Mouse (Mus musculus) kidney, postnatal 10 days (tissue): Measurements from ENCODE around the gene Grk1.
A peak's percentile ranks its signal among the peaks of the same experiment; 100 is the strongest.

Experiments used
- DNase-seq: peaks from one replicate; pipeline ENCODE4 v3.0.0; 2021; ENCODE audit warnings: mixed read lengths

Grk1 gene

DNA sequence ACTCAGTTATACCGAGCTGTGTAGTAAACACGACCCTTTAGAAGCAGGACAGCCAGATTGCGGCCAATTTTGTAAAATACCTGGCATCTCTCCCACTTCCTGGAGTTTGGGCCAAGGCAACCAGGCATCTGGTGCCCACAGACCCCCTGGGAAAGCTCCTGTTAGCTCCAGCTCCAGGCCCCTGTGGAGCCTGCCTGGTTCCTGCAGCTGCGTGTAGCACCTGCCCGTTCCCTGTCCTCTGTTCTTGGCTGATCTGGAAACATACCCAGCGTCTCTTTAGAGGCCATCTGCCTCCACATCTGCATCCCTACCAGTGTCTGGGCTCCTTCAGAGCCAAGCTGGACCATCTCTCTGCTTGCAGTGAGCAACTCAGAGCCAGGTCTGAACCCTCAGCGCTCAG lies 25.5 kb downstream of the Grk1 start:
- no peak for DNase-seq

DNA sequence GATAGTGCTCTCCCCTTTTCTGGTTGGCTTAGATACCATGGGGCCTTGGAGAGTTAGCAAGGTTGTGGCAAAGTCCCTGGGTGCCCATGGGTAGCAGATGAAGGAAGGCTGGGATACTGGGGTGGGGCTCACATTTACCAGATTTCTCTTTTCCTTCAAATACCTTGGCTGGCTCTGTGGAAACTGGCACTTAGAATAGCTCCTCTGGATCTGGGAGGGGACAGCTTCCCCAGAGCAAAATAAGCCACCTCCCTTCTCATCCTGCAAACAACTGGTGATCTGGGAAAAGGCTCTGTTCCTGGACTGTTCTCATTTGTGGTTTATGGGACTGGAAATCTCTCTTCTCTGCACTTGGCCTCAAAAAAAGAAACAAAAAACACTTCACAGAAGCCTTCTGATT lies 26.0 kb downstream of the Grk1 start:
- no peak for DNase-seq

DNA sequence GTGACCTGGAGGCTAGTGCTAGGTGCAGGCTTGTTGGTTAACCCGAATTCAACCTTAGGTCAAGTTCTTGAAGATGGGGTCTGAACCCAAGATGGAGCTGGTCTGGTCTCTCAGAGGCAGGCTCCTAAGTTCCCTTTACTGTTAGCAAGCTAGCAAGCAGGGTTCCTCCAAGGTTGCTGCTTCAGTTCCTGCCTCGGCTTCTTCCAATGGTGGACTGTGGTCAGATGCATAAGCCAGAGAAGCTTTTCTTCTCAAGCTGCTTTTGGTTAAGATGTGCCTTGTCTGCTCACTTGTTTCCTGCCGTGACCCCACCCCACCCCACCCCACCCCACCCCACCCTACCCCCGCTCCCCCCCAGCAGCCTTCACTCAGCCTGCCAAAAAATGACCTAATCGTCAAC lies 28.2 kb downstream of the Grk1 start:
- DNase-seq: no peak

DNA sequence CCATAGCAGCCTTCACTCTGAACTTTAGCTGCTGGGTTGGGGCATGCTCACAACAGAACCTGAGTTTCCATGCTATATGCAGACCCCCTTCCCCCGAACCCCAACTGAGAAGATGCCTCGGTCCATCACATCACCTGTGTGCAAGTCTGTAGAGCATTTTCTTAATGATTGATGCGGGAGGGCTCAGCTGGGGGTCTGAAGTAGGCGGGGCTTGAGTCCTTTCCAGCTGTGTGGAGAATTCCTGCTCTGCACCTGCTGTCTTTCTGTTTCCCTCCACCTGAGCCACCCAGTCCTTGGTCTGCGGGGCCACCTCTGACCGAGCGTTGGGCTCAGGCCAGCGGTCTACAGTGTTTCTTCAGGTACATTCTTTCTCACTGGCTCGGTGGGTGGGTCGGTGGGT lies 30.0 kb downstream of the Grk1 start, which contains the start of gene Tmem255b:
Tmem255b (plus strand) TSS at position 301 of the 400 bp plus-strand sequence.
- no peak for DNase-seq

DNA sequence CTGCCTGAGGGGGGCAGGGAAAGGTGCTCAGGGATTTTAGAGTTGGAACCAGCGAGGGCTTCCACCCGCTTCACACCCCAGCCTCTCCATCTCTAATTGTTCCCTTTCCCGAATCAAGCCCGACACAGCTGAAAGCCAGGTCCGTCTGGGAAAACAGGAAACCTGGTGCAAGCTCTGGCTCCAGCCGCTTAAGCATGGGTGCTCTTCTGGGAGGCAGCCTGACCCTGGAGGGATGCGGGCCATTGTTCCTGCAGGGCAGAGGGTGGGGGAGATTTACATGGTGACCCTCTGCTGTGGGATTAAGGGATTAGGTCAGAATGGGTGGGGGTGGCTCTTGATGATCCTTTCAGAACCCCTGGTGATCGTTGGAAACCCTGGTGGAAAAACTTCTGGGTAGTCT lies 31.2 kb downstream of the Grk1 start:
- DNase-seq: peak; percentile 16

DNA sequence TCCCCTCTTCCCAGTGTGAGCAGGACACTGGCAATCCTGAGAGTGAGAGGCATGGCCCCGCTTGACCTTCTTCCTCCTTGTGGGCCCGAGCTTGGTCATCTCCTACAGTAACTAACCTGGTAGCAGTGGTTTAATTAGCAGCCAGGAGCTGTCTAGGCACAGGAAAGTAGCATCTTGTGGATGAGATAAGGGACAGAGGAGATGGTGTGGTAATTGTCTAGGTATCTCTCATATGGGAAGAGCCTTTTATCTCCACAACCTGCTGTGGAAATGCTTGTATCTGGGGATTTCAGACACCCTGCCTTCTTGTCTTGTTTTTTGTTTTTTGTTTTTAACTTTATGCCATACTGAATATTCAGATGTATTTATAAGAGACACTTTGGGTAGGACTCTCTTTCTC lies 32.6 kb downstream of the Grk1 start:
- no peak for DNase-seq

DNA sequence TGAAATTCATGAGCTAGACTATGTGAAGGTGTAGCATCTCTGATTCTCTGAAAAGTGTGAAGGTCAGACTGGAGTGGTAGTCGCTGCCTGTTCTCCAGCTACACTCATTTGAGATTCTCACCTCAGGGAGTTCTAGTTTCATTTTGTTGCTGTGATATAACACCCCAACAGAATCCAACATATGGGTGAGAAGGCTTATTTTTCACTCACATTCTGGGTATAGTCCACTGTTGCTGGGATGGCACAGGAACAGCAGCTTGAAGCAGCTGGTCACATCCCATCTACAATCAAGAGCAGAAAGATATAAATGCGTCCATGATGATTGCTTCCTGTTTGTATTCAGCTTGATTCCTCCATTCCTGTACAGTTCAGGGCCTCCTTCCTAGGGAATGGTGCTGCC lies 37.3 kb downstream of the Grk1 start:
- no peak for DNase-seq

DNA sequence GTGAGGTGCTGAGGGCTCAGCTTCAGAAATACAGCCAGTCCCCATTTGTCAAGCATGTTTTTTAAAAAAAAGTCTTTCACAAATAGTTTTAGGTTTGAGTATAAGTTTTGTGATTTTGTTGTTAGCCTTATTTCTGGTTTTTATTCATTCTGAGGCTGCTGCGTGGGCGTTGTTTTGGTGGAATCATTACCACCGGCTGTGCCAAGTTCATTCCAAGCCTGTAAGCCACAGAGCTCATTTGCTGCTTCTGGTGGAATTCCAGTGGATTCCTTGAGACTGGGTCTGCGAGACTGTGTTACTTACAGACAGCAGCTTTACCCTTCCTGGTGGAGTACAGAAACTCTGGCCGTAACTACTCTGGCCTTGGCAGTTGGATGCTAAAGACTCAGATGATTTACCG lies 41.6 kb downstream of the Grk1 start:
- DNase-seq: no peak

DNA sequence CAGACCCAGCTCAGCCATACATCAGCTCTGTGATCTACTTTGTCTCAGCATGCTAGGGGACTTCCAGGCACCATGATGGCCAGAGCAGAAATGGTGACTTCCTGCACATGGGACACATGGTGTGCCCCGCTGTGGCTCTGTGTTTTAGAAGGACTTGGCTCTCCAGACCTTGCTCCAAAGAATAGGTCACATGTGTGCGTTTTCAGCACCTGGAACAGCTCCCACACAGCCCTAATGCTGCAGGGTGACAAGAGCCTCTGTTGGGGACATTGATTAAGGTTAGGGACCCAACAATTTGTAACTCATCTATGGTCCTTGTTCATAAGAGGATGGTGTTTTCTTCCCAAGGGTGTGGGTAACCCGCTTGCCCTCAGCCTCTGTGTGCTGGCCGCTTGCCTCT lies 43.3 kb downstream of the Grk1 start:
- peak; percentile 74 for DNase-seq

DNA sequence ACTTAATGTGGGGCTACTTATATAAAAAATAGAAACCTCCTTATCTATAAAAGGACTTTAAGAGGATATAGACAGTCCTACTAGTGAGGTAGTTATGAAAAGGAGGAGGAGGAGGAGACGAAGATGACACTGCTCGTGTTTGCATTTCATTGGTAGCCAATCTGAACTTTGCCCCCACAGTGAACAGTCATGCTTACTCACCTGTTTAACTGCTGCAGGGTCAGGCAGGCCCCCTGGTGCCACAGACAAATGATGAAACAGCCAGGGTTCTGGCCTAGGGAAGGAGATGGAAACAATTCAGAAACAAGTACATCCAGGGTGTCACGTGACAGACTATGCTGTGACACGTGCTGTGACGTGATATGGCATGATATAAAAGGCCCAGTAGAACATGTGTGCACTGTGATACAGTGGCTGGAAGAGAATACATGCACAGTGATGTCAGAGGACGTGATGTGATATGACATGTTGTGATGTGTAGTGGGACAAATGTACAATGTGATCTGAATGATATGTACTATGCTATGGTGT lies 46.9 kb downstream of the Grk1 start:
- DNase-seq: no peak

DNA sequence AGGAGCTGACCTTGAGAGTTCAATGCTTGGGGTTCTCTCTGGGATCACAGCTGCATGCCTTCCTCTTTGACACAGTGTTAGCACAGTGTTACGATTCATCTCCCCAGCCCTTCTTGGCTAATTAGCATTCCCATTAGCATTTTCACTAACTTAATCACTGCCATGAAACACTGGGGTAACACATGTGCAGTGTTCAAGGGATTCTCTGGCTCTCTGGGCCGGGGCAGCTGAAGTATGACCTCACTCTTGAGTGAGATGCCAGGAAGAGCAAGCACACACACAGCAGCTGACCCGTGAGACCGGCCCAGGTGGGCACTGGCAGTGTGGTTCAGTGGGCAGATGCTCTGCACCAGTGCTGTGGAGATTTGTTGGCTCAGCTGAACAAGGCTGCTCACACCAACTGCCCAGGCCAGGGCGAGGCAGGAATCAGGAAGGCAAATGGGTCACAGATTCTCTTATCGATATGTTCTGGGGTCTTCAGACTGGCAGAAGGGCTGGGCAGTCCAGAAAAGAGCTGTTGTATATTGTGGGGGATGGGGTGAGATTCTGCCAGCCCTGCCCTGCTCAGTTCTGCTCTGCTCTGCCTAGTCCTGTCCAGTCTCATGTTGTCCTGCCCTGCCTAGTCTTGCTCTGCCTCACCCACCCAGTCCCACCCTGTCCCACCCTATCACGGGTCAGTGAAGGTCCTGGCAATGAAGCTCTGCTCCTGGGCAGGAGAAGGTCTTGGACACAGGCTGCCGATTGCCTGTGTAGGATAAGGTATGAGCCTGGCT lies 49.6 kb downstream of the Grk1 start:
- DNase-seq: no peak

DNA sequence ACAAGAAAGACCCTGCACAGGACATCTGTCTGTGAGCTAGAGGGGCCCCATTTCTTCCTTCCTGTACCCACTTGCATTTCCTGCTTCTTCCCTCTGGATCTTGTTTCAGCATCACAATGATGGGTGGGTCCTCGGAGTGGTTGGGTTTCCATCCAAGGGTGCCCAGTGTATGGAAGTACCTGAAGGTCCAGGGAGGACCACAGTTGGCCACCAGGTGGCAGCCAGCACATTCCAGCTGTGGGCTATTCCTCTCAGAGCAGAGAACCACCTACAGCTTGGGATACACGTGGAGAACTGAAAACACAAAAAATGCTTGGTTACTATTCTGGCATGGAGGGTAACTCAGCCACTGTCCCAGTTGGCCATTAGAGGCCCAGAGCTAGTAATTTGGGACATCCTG lies 50.4 kb downstream of the Grk1 start:
- DNase-seq: peak; percentile 83

DNA sequence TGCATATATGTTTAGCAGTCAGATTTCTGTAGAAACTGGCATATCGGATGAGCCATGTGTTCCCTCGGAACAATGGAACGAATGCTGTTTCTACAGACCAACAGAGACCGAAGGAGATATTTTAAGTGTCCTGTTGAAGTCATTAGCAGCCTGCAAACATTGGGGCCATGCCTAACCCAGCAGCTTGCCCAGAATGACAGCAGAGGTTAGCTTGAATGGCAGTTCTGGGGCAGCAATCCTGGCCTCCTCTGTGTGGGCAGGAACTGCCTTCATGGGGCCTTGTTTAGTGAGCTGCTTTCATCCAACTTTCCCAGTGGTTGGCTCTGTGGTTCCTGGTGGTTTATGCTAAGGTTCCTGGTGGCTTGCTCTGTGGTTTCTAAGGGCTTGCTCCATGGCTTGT lies 54.5 kb downstream of the Grk1 start:
- no peak for DNase-seq

DNA sequence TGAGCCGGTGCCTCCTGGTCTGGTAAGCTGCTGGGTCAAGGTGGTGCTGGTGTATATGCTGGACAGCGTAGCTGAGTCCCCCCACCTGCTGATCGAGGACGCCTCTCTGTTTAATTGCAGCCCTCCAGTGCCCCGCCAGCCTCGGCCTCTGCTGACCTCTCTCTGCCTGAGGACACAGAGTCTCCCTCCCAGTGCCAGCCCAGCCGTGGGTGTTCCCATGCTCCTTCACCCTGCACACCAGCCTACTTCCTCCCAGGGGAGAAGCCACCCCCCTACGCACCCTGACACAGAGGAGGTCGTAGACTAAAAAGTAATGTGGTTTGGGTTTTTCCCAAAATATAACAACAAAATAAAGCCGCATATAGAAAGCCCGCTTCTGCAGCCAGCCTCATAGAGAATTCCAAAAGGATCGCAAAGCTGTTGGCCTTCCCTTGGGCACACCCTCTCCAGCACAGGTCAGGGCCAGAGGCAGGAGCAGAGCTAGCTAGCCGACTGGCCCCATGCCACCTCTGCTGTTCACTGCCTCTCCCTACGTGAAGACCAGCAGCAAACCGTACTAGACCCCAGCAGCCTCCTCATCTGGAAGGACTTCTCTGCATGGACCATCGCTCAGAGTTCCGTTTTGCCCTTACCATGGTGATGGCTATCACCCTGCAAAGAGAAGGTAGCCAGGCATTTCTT lies 56.3 kb downstream of the Grk1 start:
- no peak for DNase-seq

DNA sequence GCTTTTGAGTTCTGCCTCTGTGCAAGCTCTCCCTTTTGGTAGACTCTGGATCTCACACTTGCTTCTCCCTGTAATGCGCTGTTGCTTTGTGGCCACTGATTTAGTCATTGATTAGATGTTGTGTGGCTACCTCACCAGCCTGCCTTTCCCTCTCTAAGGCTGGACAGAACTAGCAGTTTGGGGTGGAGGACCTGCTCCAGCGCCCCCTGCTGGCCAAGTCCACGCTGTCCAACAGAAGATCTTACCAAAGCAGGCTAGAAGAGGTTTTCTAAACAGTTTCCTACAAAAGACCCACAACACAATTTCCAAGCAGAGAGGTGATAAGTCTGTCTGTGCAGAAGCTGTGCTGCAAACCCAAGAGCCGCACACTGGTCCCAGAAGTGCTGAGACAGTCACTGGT lies 57.0 kb downstream of the Grk1 start:
- peak; percentile 88 for DNase-seq

DNA sequence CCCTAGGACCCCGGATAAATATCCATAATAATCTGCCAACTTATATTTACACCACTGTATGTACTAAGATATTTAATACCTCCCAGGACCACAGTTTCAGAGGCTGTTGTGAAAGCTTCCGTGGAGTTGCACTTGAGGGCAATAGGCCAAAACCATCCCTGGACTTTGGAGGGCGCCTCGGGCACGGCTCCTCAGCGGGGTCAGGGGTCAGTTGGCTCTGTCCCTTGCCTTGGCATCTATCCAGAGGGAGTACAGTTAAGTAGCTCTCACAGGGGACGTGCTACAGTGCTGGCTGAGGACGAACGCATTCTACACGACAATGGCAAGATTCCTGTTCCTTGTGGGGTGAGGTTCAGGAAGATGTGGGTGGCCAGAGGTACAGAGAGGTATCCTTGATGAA lies 57.5 kb downstream of the Grk1 start:
- DNase-seq: peak; percentile 88

DNA sequence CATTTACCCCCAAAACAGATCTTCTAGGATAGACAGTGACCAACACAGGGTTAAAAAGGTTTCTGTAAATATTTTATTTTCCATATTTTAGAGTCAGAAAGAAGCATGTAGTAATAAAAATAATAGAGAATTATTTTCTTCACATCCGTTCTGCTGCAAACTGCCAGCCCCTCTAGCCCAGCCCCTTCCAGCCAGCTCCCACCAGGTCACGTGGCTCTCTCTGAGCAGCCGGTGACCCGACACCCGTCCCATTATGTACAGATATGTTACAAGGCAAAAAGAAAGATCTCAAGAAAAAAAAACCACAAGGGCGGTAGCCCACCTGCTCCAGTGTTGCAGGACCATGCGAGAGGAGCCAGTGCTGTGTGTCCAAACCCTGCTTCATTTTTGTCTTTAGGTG lies 60.4 kb downstream of the Grk1 start:
- peak; percentile 75 for DNase-seq

DNA sequence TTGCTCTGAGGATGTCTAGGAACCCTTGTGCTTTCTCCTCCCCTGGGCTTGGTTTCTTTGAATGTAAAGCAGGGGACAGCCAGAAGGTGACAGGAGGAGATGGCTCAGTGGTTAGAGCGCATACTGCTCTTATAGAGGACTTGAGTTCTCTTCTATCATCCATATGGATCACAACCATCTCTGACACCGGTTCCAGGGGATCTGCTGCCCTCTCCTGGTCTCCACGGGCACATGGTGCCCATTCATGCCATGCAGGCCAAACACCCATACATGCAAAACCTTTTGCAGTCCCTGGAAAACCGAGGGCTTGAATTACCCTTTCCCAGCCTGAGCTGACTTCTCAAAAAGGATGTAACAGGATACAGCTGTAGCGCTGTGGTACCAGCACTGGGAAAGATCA lies 62.1 kb downstream of the Grk1 start:
- peak; percentile 49 for DNase-seq

DNA sequence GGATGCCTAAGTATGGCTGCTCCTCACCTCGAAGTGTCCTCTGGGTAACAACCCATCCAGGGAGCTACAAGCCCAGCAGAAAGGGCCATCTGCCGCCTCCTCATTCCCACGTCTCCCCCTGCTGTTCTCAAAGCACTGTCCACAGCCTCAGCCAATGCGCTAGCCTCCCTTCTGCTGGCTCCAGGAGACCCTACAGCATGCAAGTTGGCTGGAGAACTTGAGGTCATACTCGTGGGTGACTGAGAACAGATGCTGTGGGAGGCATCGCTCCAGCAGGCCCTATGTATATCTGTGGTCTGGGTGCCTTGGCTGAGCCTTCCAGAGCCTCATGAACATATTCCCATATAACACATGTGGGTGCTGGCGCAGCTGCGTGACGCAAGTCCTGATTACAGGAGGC lies 63.9 kb downstream of the Grk1 start:
- peak; percentile 48 for DNase-seq

DNA sequence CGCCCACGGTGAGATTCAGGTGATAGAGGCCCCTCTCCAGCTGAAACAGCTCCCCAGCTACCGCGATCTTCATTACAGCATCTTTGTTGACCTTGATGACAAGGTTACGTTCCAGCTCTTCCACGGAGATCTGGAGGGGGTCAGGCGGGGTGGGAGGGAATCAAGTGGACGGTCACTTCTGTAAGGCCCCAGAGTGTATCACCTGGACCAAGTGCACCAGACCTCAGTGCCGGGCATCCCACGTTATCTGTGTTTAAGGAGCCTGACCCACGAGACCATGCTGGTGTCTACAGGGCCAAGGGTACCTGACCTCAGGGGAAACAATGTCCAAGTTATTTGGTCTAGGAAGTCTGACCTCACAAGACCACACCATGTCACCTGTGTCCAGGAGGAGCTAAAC lies 66.6 kb downstream of the Grk1 start:
- DNase-seq: no peak
